Comparison of ENCODE assay signal across 9 mouse cellular contexts in the genomic region with DNA sequence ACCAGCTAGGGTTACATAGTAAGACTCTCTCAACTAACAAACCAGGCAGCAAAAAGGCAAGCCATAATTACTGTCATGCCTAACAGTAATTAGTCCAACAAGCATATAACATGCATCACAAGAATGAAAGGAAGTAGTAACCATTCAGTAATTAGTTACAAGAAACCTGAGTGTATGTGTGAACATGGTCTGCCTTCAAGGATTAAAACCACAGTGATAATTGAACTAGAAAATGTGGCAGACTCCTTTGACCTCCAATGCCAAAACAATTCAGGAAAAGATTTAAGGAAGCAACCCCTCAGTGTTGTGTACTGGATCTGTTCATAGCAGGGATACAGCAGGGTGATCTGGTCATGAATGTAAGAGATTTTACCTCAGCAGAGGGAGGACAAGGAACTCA. TPM values are rescaled to one million over a fixed set of nuclear protein-coding genes. Genes with fewer than 3 reads are reported as not detected.
A peak's percentile ranks its signal among the peaks of the same experiment; 100 is the strongest.
DNase-seq lines count a peak whose midpoint lies in the region; ATAC-seq and TF ChIP-seq lines count a peak whose summit lies in the region.
"Had no signal": no experiment of that assay in that cellular context is flagged by ENCODE, and none has a peak within 500 bp of the region (broad histone marks: within the 10 kb centered on the region; RNA-seq: fewer than 3 reads in every experiment).

No protein-coding gene starts in this region.

- no peak for ATAC-seq in intestine, embryonic 14.5 days (replicated peaks; ENCODE audit: low FRiP score, low TSS enrichment, low read depth)
- no peak for ATAC-seq in intestine, embryonic 16.5 days
- no peak for ATAC-seq in liver, embryonic 15.5 days (ENCODE audit: insufficient read depth)

- H3K36me3 ChIP-seq in intestine, embryonic 14.5 days (ENCODE audit: control insufficient read depth, insufficient read depth, low read length): no peaks in the 10 kb centered on the region
- H3K36me3 ChIP-seq in intestine, embryonic 16.5 days (ENCODE audit: control insufficient read depth, insufficient read depth, low read length): no peaks in the 10 kb centered on the region
- peaks cover 0 to 7% of the 10 kb centered on the region in 2 experiments for H3K36me3 ChIP-seq in CH12.LX (replicated peaks in 1 of 2; ENCODE audit: control insufficient read depth in 1 of 2, insufficient read depth in 1 of 2, low read length in 1 of 2)
- no peaks in the 10 kb centered on the region for H3K36me3 ChIP-seq in embryonic facial prominence, embryonic 10.5 days (replicated peaks)
- H3K36me3 ChIP-seq in liver, embryonic 15.5 days (replicated peaks): no peaks in the 10 kb centered on the region
- H3K36me3 ChIP-seq: embryonic facial prominence, embryonic 12.5 days had no signal

- dilution Hi-C loops in CH12.LX (cut with MboI; ENCODE audit: extremely low pct_ligation_motif_present, extremely low pct_unique_long_range_greater_than_20kb, low sequenced_read_pairs): no loop called here

- TF ChIP-seq RAD21 in CH12.LX (IDR thresholded peaks at IDR 0.05; ENCODE audit: low read depth, low read length): no peak

- H3K4me2 ChIP-seq in intestine, embryonic 14.5 days (ENCODE audit: low read length): peak overlapping the region; percentile 42; the same call in 1 of the 2 replicates
- no peak overlapping the region for H3K4me2 ChIP-seq in intestine, embryonic 16.5 days (ENCODE audit: low read depth, low read length)
- H3K4me2 ChIP-seq in CH12.LX (ENCODE audit: insufficient read depth, low read depth, poor library complexity, severe bottlenecking): peak overlapping the region; percentile 44; the same call in 1 of the 2 replicates
- H3K4me2 ChIP-seq in liver, embryonic 15.5 days: 0 out of 2 replicates have a peak overlapping the region, but pooled peaks have one; percentile 59

- H3K9ac ChIP-seq in intestine, embryonic 14.5 days (ENCODE audit: low read length): no peak overlapping the region
- H3K9ac ChIP-seq in intestine, embryonic 16.5 days (ENCODE audit: low read depth, low read length): no peak overlapping the region
- peak overlapping the region; percentile 50 for H3K9ac ChIP-seq in CH12.LX (ENCODE audit: insufficient read depth, low read depth)
- H3K9ac ChIP-seq in liver, embryonic 15.5 days: no peak overlapping the region
- H3K9ac ChIP-seq: embryonic facial prominence, embryonic 12.5 days had no signal

- no peaks in the 10 kb centered on the region for H3K4me1 ChIP-seq in intestine, embryonic 14.5 days (replicated peaks; ENCODE audit: control insufficient read depth, insufficient read depth, low read length)
- H3K4me1 ChIP-seq in intestine, embryonic 16.5 days (ENCODE audit: control insufficient read depth, insufficient read depth, low read length): no peaks in the 10 kb centered on the region
- H3K4me1 ChIP-seq in CH12.LX (ENCODE audit: control insufficient read depth in 1 of 2, insufficient read depth in 2 of 2): no peaks in the 10 kb centered on the region
- peaks cover 8% of the 10 kb centered on the region; the same call in 1 of the 2 replicates for H3K4me1 ChIP-seq in embryonic facial prominence, embryonic 10.5 days
- H3K4me1 ChIP-seq in liver, embryonic 15.5 days (replicated peaks): peaks cover 26% of the 10 kb centered on the region
- H3K4me1 ChIP-seq: embryonic facial prominence, embryonic 12.5 days had no signal

- no peak overlapping the region for H3K4me3 ChIP-seq in intestine, embryonic 14.5 days (ENCODE audit: low read depth, low read length)
- no peak overlapping the region for H3K4me3 ChIP-seq in intestine, embryonic 16.5 days (ENCODE audit: low read length)
- H3K4me3 ChIP-seq in CH12.LX (replicated peaks in 1 of 3; ENCODE audit: low read depth in 2 of 3, low read length in 2 of 3, poor library complexity in 1 of 3): peak overlapping the region in 2 of 3 experiments; percentile 36 to 65
- no peak overlapping the region for H3K4me3 ChIP-seq in embryonic facial prominence, embryonic 10.5 days
- H3K4me3 ChIP-seq in liver, embryonic 15.5 days (replicated peaks): no peak overlapping the region; the same call in 1 of the 2 replicates

- no peaks in the 10 kb centered on the region for H3K27me3 ChIP-seq in intestine, embryonic 14.5 days (replicated peaks; ENCODE audit: control insufficient read depth, insufficient read depth, low read length)
- H3K27me3 ChIP-seq in intestine, embryonic 16.5 days (replicated peaks; ENCODE audit: control insufficient read depth, insufficient read depth, low read length): no peaks in the 10 kb centered on the region
- H3K27me3 ChIP-seq in CH12.LX (replicated peaks): no peaks in the 10 kb centered on the region
- H3K27me3 ChIP-seq in embryonic facial prominence, embryonic 10.5 days (replicated peaks; ENCODE audit: low read depth, poor library complexity, severe bottlenecking): peaks cover 50% of the 10 kb centered on the region
- H3K27me3 ChIP-seq in liver, embryonic 15.5 days: no peaks in the 10 kb centered on the region
- H3K27me3 ChIP-seq: embryonic facial prominence, embryonic 12.5 days had no signal

- no peak overlapping the region for H3K27ac ChIP-seq in intestine, embryonic 14.5 days (ENCODE audit: low read depth)
- no peak overlapping the region for H3K27ac ChIP-seq in intestine, embryonic 16.5 days (ENCODE audit: low read length)
- H3K27ac ChIP-seq in CH12.LX (ENCODE audit: insufficient read depth, low read depth): peak overlapping the region; percentile 23
- peak overlapping the region; percentile 96; the same call in 1 of the 2 replicates for H3K27ac ChIP-seq in embryonic facial prominence, embryonic 10.5 days (replicated peaks)
- no peak overlapping the region for H3K27ac ChIP-seq in liver, embryonic 15.5 days (replicated peaks)

- TF ChIP-seq POLR2A in CH12.LX (IDR thresholded peaks at IDR 0.05; ENCODE audit: low read depth, low read length): no peak

- no peak for TF ChIP-seq EP300 in CH12.LX (IDR thresholded peaks at IDR 0.05; ENCODE audit: low read length)

- in situ Hi-C loops in CH12.LX (cut with MboI; ENCODE audit: low pct_ligation_motif_present, low pct_unique_long_range_greater_than_20kb, low sequenced_read_pairs): no loop called here

- no peaks in the 10 kb centered on the region for H3K79me2 ChIP-seq in CH12.LX (replicated peaks; ENCODE audit: control insufficient read depth, extremely low read depth, insufficient read depth, poor library complexity, severe bottlenecking)

- no peak for TF ChIP-seq CTCF in CH12.LX (conservative IDR thresholded peaks at IDR 0.05 in 1 of 2, IDR thresholded peaks at IDR 0.05 in 1 of 2; ENCODE audit: low read depth in 2 of 2, low read length in 2 of 2)

- H3K9me3 ChIP-seq in intestine, embryonic 14.5 days (ENCODE audit: control insufficient read depth, low read length): no peaks in the 10 kb centered on the region
- no peaks in the 10 kb centered on the region for H3K9me3 ChIP-seq in intestine, embryonic 16.5 days (ENCODE audit: control insufficient read depth, low read length)
- H3K9me3 ChIP-seq in CH12.LX (replicated peaks; ENCODE audit: low read length): no peaks in the 10 kb centered on the region
- no peaks in the 10 kb centered on the region for H3K9me3 ChIP-seq in embryonic facial prominence, embryonic 10.5 days
- no peaks in the 10 kb centered on the region for H3K9me3 ChIP-seq in liver, embryonic 15.5 days (replicated peaks)
- H3K9me3 ChIP-seq: embryonic facial prominence, embryonic 12.5 days; G1E had no signal

- no peak for DNase-seq in intestine, embryonic 14.5 days (ENCODE audit: low spot score)
- peak; percentile 2 for DNase-seq in CH12.LX (ENCODE audit: extremely low read depth)
- DNase-seq in embryonic facial prominence, embryonic 10.5 days (ENCODE audit: low spot score): no peak
- no peak for DNase-seq in right cerebral cortex, adult 18-20 months
- no peak for DNase-seq in adrenal gland, adult (ENCODE audit: inconsistent age in 2 of 2, low spot score in 1 of 2)

TF ChIP-seq in CH12.LX, 34 proteins besides CTCF, POLR2A, EP300 and RAD21 (continues in another document):
- TF ChIP-seq POLR2AphosphoS2 (IDR thresholded peaks at IDR 0.05; ENCODE audit: low read depth, low read length) (no peak), IRF4 (IDR thresholded peaks at IDR 0.05; ENCODE audit: low read depth, low read length) (no peak), HCFC1 (IDR thresholded peaks at IDR 0.05; ENCODE audit: low read depth, low read length) (no peak), ETS1 (conservative IDR thresholded peaks at IDR 0.05; ENCODE audit: low read depth, low read length) (no peak), USF1 (IDR thresholded peaks at IDR 0.05; ENCODE audit: low read depth, low read length) (no peak), NELFE (IDR thresholded peaks at IDR 0.05; ENCODE audit: low read depth, low read length) (no peak), MAFK (IDR thresholded peaks at IDR 0.05; ENCODE audit: insufficient replicate concordance, low read length) (no peak), JUND (conservative IDR thresholded peaks at IDR 0.05; ENCODE audit: low read depth, low read length) (no peak), JUN (IDR thresholded peaks at IDR 0.05; ENCODE audit: insufficient read depth, low read depth, low read length) (no peak), ZKSCAN1 (IDR thresholded peaks at IDR 0.05; ENCODE audit: borderline replicate concordance, low read depth, low read length) (no peak), MAZ (IDR thresholded peaks at IDR 0.05; ENCODE audit: low read depth, low read length) (no peak), ZNF384 (IDR thresholded peaks at IDR 0.05; ENCODE audit: low read depth, low read length) (no peak), KAT2A (IDR thresholded peaks at IDR 0.05; ENCODE audit: insufficient replicate concordance, low read length) (no peak), MYC (IDR thresholded peaks at IDR 0.05; ENCODE audit: low read depth, low read length) (no peak)

RNA-seq across cellular contexts. Expression of a gene that starts 7.3 kb away (rescaled TPM):
- 5.5 and 7.2 TPM in 2 replicates for polyA plus RNA-seq in intestine, embryonic 14.5 days (2014; fragmentation: Nextera tagmentation; extraction: Ambion mirVana)
- polyA plus RNA-seq in intestine, embryonic 16.5 days (2015; fragmentation: Nextera tagmentation; extraction: Ambion mirVana): 4.8 and 4.9 TPM in 2 replicates
- 2.1 and 3.2 TPM in 2 replicates for total RNA-seq in CH12.LX (2012; rRNA removed)
- total RNA-seq in CH12.LX (2014; rRNA removed): 5.9 and 7.0 TPM in 2 replicates
- 1.2 and 1.5 TPM in 2 replicates for polyA plus RNA-seq in CH12.LX (2012; ENCODE audit: insufficient read length, low read depth)
- 10.0 and 11.0 TPM in 2 replicates for polyA plus RNA-seq in embryonic facial prominence, embryonic 10.5 days (2016; fragmentation: Nextera tagmentation; extraction: Ambion mirVana)
- 3.0 and 3.2 TPM in 2 replicates for polyA plus RNA-seq in liver, embryonic 15.5 days (2015; fragmentation: Nextera tagmentation; extraction: Ambion mirVana)

RNA-seq across cellular contexts. Expression of a gene that starts 31.4 kb away (rescaled TPM):
- 55.2 and 58.0 TPM in 2 replicates for polyA plus RNA-seq in intestine, embryonic 14.5 days (2014; fragmentation: Nextera tagmentation; extraction: Ambion mirVana)
- 65.4 and 65.9 TPM in 2 replicates for polyA plus RNA-seq in intestine, embryonic 16.5 days (2015; fragmentation: Nextera tagmentation; extraction: Ambion mirVana)
- total RNA-seq in CH12.LX (2012; rRNA removed) (21.5 and 26.5 TPM in 2 replicates), CH12.LX (2014; rRNA removed) (58.3 and 60.9 TPM in 2 replicates)
- polyA plus RNA-seq in CH12.LX (2012; ENCODE audit: insufficient read length, low read depth): 35.1 and 36.2 TPM in 2 replicates
- 43.1 and 45.7 TPM in 2 replicates for polyA plus RNA-seq in embryonic facial prominence, embryonic 10.5 days (2016; fragmentation: Nextera tagmentation; extraction: Ambion mirVana)
- 18.6 and 21.9 TPM in 2 replicates for polyA plus RNA-seq in liver, embryonic 15.5 days (2015; fragmentation: Nextera tagmentation; extraction: Ambion mirVana)

Comparison
In these comparisons a context has a peak if more than half of its experiments do, and no peak if none do; other contexts are left out.
1. H3K27ac ChIP-seq: peak in CH12.LX (single experiment) and embryonic facial prominence, embryonic 10.5 days (single experiment); none in intestine, embryonic 14.5 days (single experiment), intestine, embryonic 16.5 days (single experiment) and liver, embryonic 15.5 days (single experiment).
2. H3K4me3 ChIP-seq: peak in CH12.LX (2 of 3); none in intestine, embryonic 14.5 days (single experiment), intestine, embryonic 16.5 days (single experiment), embryonic facial prominence, embryonic 10.5 days (single experiment) and liver, embryonic 15.5 days (single experiment).